ENCODE assay signal across 9 mouse cellular contexts in the genomic region with DNA sequence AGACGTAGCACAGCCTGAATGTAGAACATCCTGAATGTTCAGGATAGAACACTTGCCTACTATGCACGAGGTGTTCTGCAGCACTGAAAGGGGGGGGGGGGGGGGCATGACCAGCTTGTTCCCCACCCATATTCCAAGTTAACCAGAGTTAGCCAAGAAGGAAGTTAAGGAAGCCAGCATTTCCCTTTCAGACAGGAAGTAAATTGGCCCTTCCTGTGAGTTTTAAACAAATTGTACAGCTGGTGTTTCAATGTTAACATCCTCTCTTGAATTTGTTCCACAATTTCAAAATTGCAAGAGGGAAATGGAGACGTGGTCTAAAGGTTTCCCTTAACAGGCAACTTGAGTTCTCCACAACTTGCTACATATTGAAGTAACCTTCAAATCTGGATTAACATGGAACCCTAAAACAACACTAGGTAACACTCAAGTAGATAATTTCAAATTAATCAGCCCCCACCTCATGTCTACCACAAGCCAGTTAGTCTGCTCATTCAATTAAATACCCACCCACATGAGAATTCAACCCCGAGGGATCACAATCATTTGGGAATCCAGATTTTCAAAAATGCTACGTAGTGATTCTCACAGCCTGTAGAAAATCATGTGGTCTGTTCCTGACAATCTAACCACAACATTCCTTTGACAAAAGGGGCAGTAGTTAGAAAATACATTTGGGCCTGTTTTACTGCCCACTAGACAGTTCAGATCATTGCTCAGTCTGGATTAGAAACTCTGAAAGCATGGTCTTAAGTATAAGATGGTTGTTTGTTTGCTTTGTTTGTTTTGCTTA. TPM values are rescaled to one million over a fixed set of nuclear protein-coding genes. Genes with fewer than 3 reads are reported as not detected.
DNase-seq lines count a peak whose midpoint lies in the region; ATAC-seq and TF ChIP-seq lines count a peak whose summit lies in the region.
"Had no signal": no experiment of that assay in that cellular context is flagged by ENCODE, and none has a peak within 500 bp of the region (broad histone marks: within the 10 kb centered on the region; RNA-seq: fewer than 3 reads in every experiment).

No protein-coding gene starts in this region.

- TF ChIP-seq CTCF in lung, embryonic 14.5 days (IDR thresholded peaks at IDR 0.05; ENCODE audit: low read depth), result no peak

- TF ChIP-seq POLR2A in myocyte (IDR thresholded peaks at IDR 0.05; ENCODE audit: insufficient read length, low read depth), result no peak

- no peaks in the 10 kb centered on the region for H3K27me3 ChIP-seq in forebrain, embryonic 15.5 days
- no peaks in the 10 kb centered on the region for H3K27me3 ChIP-seq in forebrain, embryonic 14.5 days (replicated peaks; ENCODE audit: control insufficient read depth, insufficient read depth, low read length)
- H3K27me3 ChIP-seq in lung, embryonic 14.5 days (ENCODE audit: insufficient read depth, low read length), result no peaks in the 10 kb centered on the region
- no peaks in the 10 kb centered on the region for H3K27me3 ChIP-seq in intestine, embryonic 14.5 days (replicated peaks; ENCODE audit: control insufficient read depth, insufficient read depth, low read length)
- no peaks in the 10 kb centered on the region for H3K27me3 ChIP-seq in myocyte (ENCODE audit: control insufficient read depth, insufficient read depth, insufficient read length)

- H3ac ChIP-seq in myocyte (ENCODE audit: control insufficient read depth, insufficient read length), result no peak overlapping the region

- no peak for DNase-seq in forebrain, embryonic 14.5 days (ENCODE audit: low spot score)
- peak; percentile 60 for DNase-seq in lung, embryonic 14.5 days
- DNase-seq in lung, postnatal 4 days, result no peak
- no peak for DNase-seq in intestine, embryonic 14.5 days (ENCODE audit: low spot score)
- no peak for DNase-seq in frontal cortex, postnatal 25 days (ENCODE audit: low spot score in 2 of 2)
- DNase-seq in urinary bladder, postnatal 36 days (ENCODE audit: low spot score in 2 of 2), result no peak
- DNase-seq: cerebellum, postnatal 25 days had no signal

- no peak overlapping the region for H3K4me3 ChIP-seq in forebrain, embryonic 15.5 days
- no peak overlapping the region for H3K4me3 ChIP-seq in forebrain, embryonic 14.5 days (ENCODE audit: low read depth, low read length)
- H3K4me3 ChIP-seq in lung, embryonic 14.5 days (ENCODE audit: low read depth, low read length), result no peak overlapping the region
- H3K4me3 ChIP-seq in intestine, embryonic 14.5 days (ENCODE audit: low read depth, low read length), result no peak overlapping the region
- no peak overlapping the region for H3K4me3 ChIP-seq in myocyte

- H3K27ac ChIP-seq in forebrain, embryonic 15.5 days (replicated peaks), result 0 out of 2 replicates have a peak overlapping the region, but pooled peaks have one; percentile 1
- H3K27ac ChIP-seq in forebrain, embryonic 14.5 days (ENCODE audit: low read depth, low read length), result no peak overlapping the region
- peak overlapping the region; percentile 98 for H3K27ac ChIP-seq in lung, embryonic 14.5 days (ENCODE audit: low read depth)
- H3K27ac ChIP-seq in intestine, embryonic 14.5 days (ENCODE audit: low read depth), result peak overlapping the region; percentile 98; the same call in 1 of the 2 replicates

- no peaks in the 10 kb centered on the region for H3K9me3 ChIP-seq in forebrain, embryonic 15.5 days
- H3K9me3 ChIP-seq in forebrain, embryonic 14.5 days (replicated peaks; ENCODE audit: control insufficient read depth, low read length), result no peaks in the 10 kb centered on the region
- H3K9me3 ChIP-seq in lung, embryonic 14.5 days (ENCODE audit: low read depth, low read length), result no peaks in the 10 kb centered on the region
- no peaks in the 10 kb centered on the region for H3K9me3 ChIP-seq in intestine, embryonic 14.5 days (ENCODE audit: control insufficient read depth, low read length)

- H3K79me2 ChIP-seq in myocyte (ENCODE audit: control insufficient read depth, insufficient read depth), result peaks cover 94% of the 10 kb centered on the region

- H3K9ac ChIP-seq in forebrain, embryonic 15.5 days (replicated peaks), result no peak overlapping the region
- H3K9ac ChIP-seq in forebrain, embryonic 14.5 days (ENCODE audit: low read length), result no peak overlapping the region
- H3K9ac ChIP-seq in lung, embryonic 14.5 days, result no peak overlapping the region
- no peak overlapping the region for H3K9ac ChIP-seq in intestine, embryonic 14.5 days (ENCODE audit: low read length)

- peaks cover 52% of the 10 kb centered on the region for H3K4me1 ChIP-seq in forebrain, embryonic 15.5 days
- peaks cover 39% of the 10 kb centered on the region for H3K4me1 ChIP-seq in forebrain, embryonic 14.5 days (ENCODE audit: control insufficient read depth, insufficient read depth, low read length)
- peaks cover 41% of the 10 kb centered on the region for H3K4me1 ChIP-seq in lung, embryonic 14.5 days (ENCODE audit: insufficient read depth)
- peaks cover 61% of the 10 kb centered on the region for H3K4me1 ChIP-seq in intestine, embryonic 14.5 days (replicated peaks; ENCODE audit: control insufficient read depth, insufficient read depth, low read length)

- no peaks in the 10 kb centered on the region for H3K36me3 ChIP-seq in forebrain, embryonic 15.5 days
- no peaks in the 10 kb centered on the region for H3K36me3 ChIP-seq in forebrain, embryonic 14.5 days (ENCODE audit: control insufficient read depth, insufficient read depth, low read length)
- H3K36me3 ChIP-seq in lung, embryonic 14.5 days (ENCODE audit: insufficient read depth), result peaks cover 5% of the 10 kb centered on the region; the same call in 1 of the 2 replicates
- H3K36me3 ChIP-seq in intestine, embryonic 14.5 days (ENCODE audit: control insufficient read depth, insufficient read depth, low read length), result peaks cover 2% of the 10 kb centered on the region; the same call in 1 of the 2 replicates
- no peaks in the 10 kb centered on the region for H3K36me3 ChIP-seq in myocyte (ENCODE audit: control insufficient read depth, insufficient read depth)

- no peak for ATAC-seq in forebrain, embryonic 15.5 days (replicated peaks)
- ATAC-seq in forebrain, embryonic 14.5 days, result no peak
- no peak for ATAC-seq in lung, embryonic 14.5 days (ENCODE audit: insufficient read depth)
- no peak for ATAC-seq in intestine, embryonic 14.5 days (replicated peaks; ENCODE audit: low FRiP score, low TSS enrichment, low read depth)

- WGBS in forebrain, embryonic 15.5 days, result 71% methylated on average over 5 of the region's 5 CpGs
- 73% methylated on average over 5 of the region's 5 CpGs for WGBS in forebrain, embryonic 14.5 days
- WGBS in lung, embryonic 14.5 days, result 35% methylated on average over 5 of the region's 5 CpGs
- WGBS in intestine, embryonic 14.5 days, result 37% methylated on average over 5 of the region's 5 CpGs

- no peak overlapping the region for H3K4me2 ChIP-seq in forebrain, embryonic 15.5 days (replicated peaks)
- no peak overlapping the region for H3K4me2 ChIP-seq in forebrain, embryonic 14.5 days (ENCODE audit: low read length)
- H3K4me2 ChIP-seq in lung, embryonic 14.5 days, result peak overlapping the region; percentile 57
- peak overlapping the region; percentile 55; the same call in 1 of the 2 replicates for H3K4me2 ChIP-seq in intestine, embryonic 14.5 days (ENCODE audit: low read length)
- peak overlapping the region; percentile 100 for H3K4me2 ChIP-seq in myocyte (ENCODE audit: low read depth)

TF ChIP-seq in myocyte, 11 proteins besides CTCF, POLR2A, EP300 and RAD21:
- TF ChIP-seq USF1 (IDR thresholded peaks at IDR 0.05; ENCODE audit: low read depth) (peak; percentile 73), POLR2AphosphoS2 (IDR thresholded peaks at IDR 0.05; ENCODE audit: insufficient read length, low read depth) (no peak)
TF ChIP-seq in myocyte: peak in this region for 1.

RNA-seq across cellular contexts. Expression of a gene that starts 11.9 kb away (rescaled TPM):
- 35.7 and 38.1 TPM in 2 replicates for polyA plus RNA-seq in forebrain, embryonic 15.5 days (2015; fragmentation: Nextera tagmentation; extraction: Ambion mirVana)
- 27.1 and 27.8 TPM in 2 replicates for polyA plus RNA-seq in forebrain, embryonic 14.5 days (2014; fragmentation: Nextera tagmentation; extraction: Ambion mirVana)
- 59.9 and 63.3 TPM in 2 replicates for polyA plus RNA-seq in lung, embryonic 14.5 days (2014; fragmentation: Nextera tagmentation; extraction: Ambion mirVana)
- 59.5 and 64.6 TPM in 2 replicates for polyA plus RNA-seq in intestine, embryonic 14.5 days (2014; fragmentation: Nextera tagmentation; extraction: Ambion mirVana)
- 64.6 TPM for polyA plus RNA-seq in myocyte (2012; fragmentation: generic; extraction: Trizol)

RNA-seq across cellular contexts. Expression of a gene that starts 20.3 kb away (rescaled TPM):
- polyA plus RNA-seq in forebrain, embryonic 15.5 days (2015; fragmentation: Nextera tagmentation; extraction: Ambion mirVana), result 0.36 and 0.41 TPM in 2 replicates
- 0.10 and 0.33 TPM in 2 replicates for polyA plus RNA-seq in forebrain, embryonic 14.5 days (2014; fragmentation: Nextera tagmentation; extraction: Ambion mirVana)
- 0.22 and 0.39 TPM in 2 replicates for polyA plus RNA-seq in lung, embryonic 14.5 days (2014; fragmentation: Nextera tagmentation; extraction: Ambion mirVana)
- 0.34 and 0.60 TPM in 2 replicates for polyA plus RNA-seq in intestine, embryonic 14.5 days (2014; fragmentation: Nextera tagmentation; extraction: Ambion mirVana)
- 0.01 TPM for polyA plus RNA-seq in myocyte (2012; fragmentation: generic; extraction: Trizol)

RNA-seq across cellular contexts. Expression of a gene that starts 31.9 kb away (rescaled TPM):
- polyA plus RNA-seq in forebrain, embryonic 15.5 days (2015; fragmentation: Nextera tagmentation; extraction: Ambion mirVana), result 251 and 270 TPM in 2 replicates
- polyA plus RNA-seq in forebrain, embryonic 14.5 days (2014; fragmentation: Nextera tagmentation; extraction: Ambion mirVana), result 277 and 350 TPM in 2 replicates
- 419 and 427 TPM in 2 replicates for polyA plus RNA-seq in lung, embryonic 14.5 days (2014; fragmentation: Nextera tagmentation; extraction: Ambion mirVana)
- 309 and 329 TPM in 2 replicates for polyA plus RNA-seq in intestine, embryonic 14.5 days (2014; fragmentation: Nextera tagmentation; extraction: Ambion mirVana)
- 129 TPM for polyA plus RNA-seq in myocyte (2012; fragmentation: generic; extraction: Trizol)

RNA-seq across cellular contexts. Expression of a gene that starts 39.2 kb away (rescaled TPM):
- not detected in 2 replicates for polyA plus RNA-seq in forebrain, embryonic 15.5 days (2015; fragmentation: Nextera tagmentation; extraction: Ambion mirVana)
- not detected in 2 replicates for polyA plus RNA-seq in forebrain, embryonic 14.5 days (2014; fragmentation: Nextera tagmentation; extraction: Ambion mirVana)
- polyA plus RNA-seq in lung, embryonic 14.5 days (2014; fragmentation: Nextera tagmentation; extraction: Ambion mirVana), result not detected in 2 replicates
- polyA plus RNA-seq in intestine, embryonic 14.5 days (2014; fragmentation: Nextera tagmentation; extraction: Ambion mirVana), result not detected in 2 replicates
- not detected for polyA plus RNA-seq in myocyte (2012; fragmentation: generic; extraction: Trizol)

RNA-seq across cellular contexts. Expression of a gene that starts 39.6 kb away (rescaled TPM):
- 51.7 and 54.7 TPM in 2 replicates for polyA plus RNA-seq in forebrain, embryonic 15.5 days (2015; fragmentation: Nextera tagmentation; extraction: Ambion mirVana)
- 55.3 and 59.8 TPM in 2 replicates for polyA plus RNA-seq in forebrain, embryonic 14.5 days (2014; fragmentation: Nextera tagmentation; extraction: Ambion mirVana)
- 44.8 and 45.4 TPM in 2 replicates for polyA plus RNA-seq in lung, embryonic 14.5 days (2014; fragmentation: Nextera tagmentation; extraction: Ambion mirVana)
- polyA plus RNA-seq in intestine, embryonic 14.5 days (2014; fragmentation: Nextera tagmentation; extraction: Ambion mirVana), result 39.5 and 40.6 TPM in 2 replicates
- 20.3 TPM for polyA plus RNA-seq in myocyte (2012; fragmentation: generic; extraction: Trizol)

Comparison
In these comparisons a context has a peak if more than half of its experiments do, and no peak if none do; other contexts are left out.
1. H3K4me2 ChIP-seq: peak in lung, embryonic 14.5 days (single experiment), intestine, embryonic 14.5 days (single experiment) and myocyte (single experiment); none in forebrain, embryonic 15.5 days (single experiment) and forebrain, embryonic 14.5 days (single experiment).